Mouse (Mus musculus): Measurements from ENCODE around the gene 1110065P20Rik. TPM values are rescaled to one million over a fixed set of nuclear protein-coding genes. Genes with fewer than 3 reads are reported as not detected.

1110065P20Rik gene
- total and polyA plus RNA-seq, 3 experiments: 8.4 to 25.6 (median 12.7) TPM

DNA sequence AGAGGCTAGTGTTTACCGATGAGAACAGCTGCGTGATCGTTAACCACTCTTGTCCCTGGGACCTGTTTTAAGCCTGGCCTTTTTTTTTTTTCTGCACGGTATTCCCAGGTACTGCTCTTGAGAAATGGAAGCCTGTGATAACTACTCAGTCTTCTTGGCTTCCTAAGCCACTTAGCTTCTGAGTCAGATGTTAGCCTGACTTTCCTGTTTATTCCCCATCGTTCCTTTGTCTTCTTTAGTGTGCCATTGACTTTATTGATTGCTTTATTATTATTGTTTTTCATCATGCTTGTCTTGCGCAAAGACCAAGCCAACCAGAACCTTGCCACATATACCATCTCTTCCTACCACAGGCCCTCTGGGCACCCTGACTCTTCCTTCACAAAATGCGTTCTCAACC lies 40.9 kb downstream of the 1110065P20Rik start:
- H3K27me3 ChIP-seq (ENCODE audit: insufficient read depth, low read length): no peaks in the 10 kb centered on the region
- H3K4me3 ChIP-seq (ENCODE audit: low read depth, low read length): no peak overlapping the region
- peaks cover 91% of the 10 kb centered on the region for H3K36me3 ChIP-seq (replicated peaks)
- ATAC-seq (ENCODE audit: extremely low read depth, insufficient number of reproducible peaks, low FRiP score, poor library complexity, severe bottlenecking) (no peak), DNase-seq (ENCODE audit: low spot score) (no peak)
- H3K9me3 ChIP-seq (replicated peaks): no peaks in the 10 kb centered on the region
- TF ChIP-seq POLR2AphosphoS5 (IDR thresholded peaks at IDR 0.05; ENCODE audit: insufficient replicate concordance, low read depth, low read length) (no peak), GATA2 (IDR thresholded peaks at IDR 0.05; ENCODE audit: borderline replicate concordance, low read depth, low read length) (no peak), TAL1 (conservative IDR thresholded peaks at IDR 0.05; ENCODE audit: low read depth, low read length) (no peak), CTCF (IDR thresholded peaks at IDR 0.05; ENCODE audit: low read depth, low read length) (no peak), GATA1 (IDR thresholded peaks at IDR 0.05; ENCODE audit: borderline replicate concordance, low read length) (no peak)
- peaks cover 75% of the 10 kb centered on the region for H3K4me1 ChIP-seq (ENCODE audit: insufficient read depth, low read depth, low read length)

DNA sequence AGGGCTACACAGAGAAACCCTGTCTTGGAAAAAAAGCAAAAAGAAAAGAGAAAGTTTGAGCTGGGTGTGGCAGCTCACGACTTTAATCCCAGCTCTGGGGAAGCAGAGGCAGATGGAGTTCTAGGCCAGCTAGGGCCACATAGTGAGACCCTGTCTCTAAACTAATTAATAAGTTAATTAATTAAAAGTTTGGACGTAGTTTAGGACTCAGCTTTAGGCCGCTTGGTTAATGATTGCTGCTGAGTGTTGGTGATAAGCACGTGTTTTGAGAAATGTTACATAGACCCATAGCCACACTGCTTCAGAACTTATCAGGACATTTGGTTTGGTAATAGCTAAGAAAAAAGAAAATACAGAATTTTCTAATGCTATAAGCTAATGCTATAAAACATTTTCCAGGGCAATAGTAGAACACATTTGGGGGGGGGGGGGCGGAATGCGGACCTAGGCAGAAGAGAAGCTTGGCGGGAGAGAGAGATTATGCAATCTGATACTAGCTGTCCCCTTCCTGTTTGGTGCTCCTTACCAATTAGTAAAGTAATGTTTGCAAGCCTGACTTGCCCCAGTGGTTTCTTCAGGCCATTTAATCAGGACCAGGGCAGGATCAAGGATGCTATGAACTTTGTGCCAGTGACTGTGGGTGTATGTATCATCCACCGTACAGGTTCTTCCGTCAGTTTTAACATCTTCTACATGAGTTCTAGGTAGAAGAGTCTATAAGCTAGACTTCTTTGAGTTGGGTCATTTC lies 41.7 kb downstream of the 1110065P20Rik start:
- ATAC-seq (ENCODE audit: extremely low read depth, insufficient number of reproducible peaks, low FRiP score, poor library complexity, severe bottlenecking) (no peak), DNase-seq (ENCODE audit: low spot score) (no peak)
- Histone ChIP-seq H3K27me3 (ENCODE audit: insufficient read depth, low read length) (no peaks in the 10 kb centered on the region), H3K4me1 (ENCODE audit: insufficient read depth, low read depth, low read length) (peaks cover 80% of the 10 kb centered on the region), H3K36me3 (replicated peaks) (peaks cover 93% of the 10 kb centered on the region), H3K4me3 (ENCODE audit: low read depth, low read length) (no peak overlapping the region), H3K9me3 (replicated peaks) (no peaks in the 10 kb centered on the region)
- TF ChIP-seq POLR2AphosphoS5 (IDR thresholded peaks at IDR 0.05; ENCODE audit: insufficient replicate concordance, low read depth, low read length) (no peak), GATA1 (IDR thresholded peaks at IDR 0.05; ENCODE audit: borderline replicate concordance, low read length) (no peak), TAL1 (conservative IDR thresholded peaks at IDR 0.05; ENCODE audit: low read depth, low read length) (no peak), CTCF (IDR thresholded peaks at IDR 0.05; ENCODE audit: low read depth, low read length) (no peak), GATA2 (IDR thresholded peaks at IDR 0.05; ENCODE audit: borderline replicate concordance, low read depth, low read length) (no peak)

DNA sequence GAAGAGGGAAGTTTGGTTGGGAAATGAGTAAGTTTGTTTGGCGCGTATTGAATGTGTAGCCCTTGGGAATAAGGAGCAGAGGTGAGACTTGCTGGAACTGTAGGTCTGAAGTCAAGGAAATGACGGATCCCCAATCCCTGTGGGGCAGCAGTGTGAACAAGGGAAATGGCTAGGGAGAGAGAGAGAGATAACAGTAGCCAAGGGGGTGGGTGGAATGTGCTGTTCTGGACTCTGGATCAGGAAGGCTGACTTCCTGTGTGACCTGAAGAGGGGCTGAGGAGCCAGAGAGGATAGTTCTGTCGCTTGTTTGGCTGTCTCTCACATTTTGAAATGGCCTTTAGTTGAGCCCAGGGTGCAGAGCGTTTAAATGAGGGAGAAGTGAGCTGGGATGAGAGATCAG lies 42.5 kb downstream of the 1110065P20Rik start:
- TF ChIP-seq GATA1 (IDR thresholded peaks at IDR 0.05; ENCODE audit: borderline replicate concordance, low read length) (no peak), TAL1 (conservative IDR thresholded peaks at IDR 0.05; ENCODE audit: low read depth, low read length) (no peak), GATA2 (IDR thresholded peaks at IDR 0.05; ENCODE audit: borderline replicate concordance, low read depth, low read length) (no peak), POLR2AphosphoS5 (IDR thresholded peaks at IDR 0.05; ENCODE audit: insufficient replicate concordance, low read depth, low read length) (no peak), CTCF (IDR thresholded peaks at IDR 0.05; ENCODE audit: low read depth, low read length) (no peak)
- Histone ChIP-seq H3K27me3 (ENCODE audit: insufficient read depth, low read length) (no peaks in the 10 kb centered on the region), H3K9me3 (replicated peaks) (no peaks in the 10 kb centered on the region), H3K36me3 (replicated peaks) (peaks cover 90% of the 10 kb centered on the region), H3K4me1 (ENCODE audit: insufficient read depth, low read depth, low read length) (peaks cover 83% of the 10 kb centered on the region), H3K4me3 (ENCODE audit: low read depth, low read length) (peak overlapping the region; percentile 0; the same call in 1 of the 2 replicates)
- ATAC-seq (ENCODE audit: extremely low read depth, insufficient number of reproducible peaks, low FRiP score, poor library complexity, severe bottlenecking): no peak
- DNase-seq (ENCODE audit: low spot score): no peak

DNA sequence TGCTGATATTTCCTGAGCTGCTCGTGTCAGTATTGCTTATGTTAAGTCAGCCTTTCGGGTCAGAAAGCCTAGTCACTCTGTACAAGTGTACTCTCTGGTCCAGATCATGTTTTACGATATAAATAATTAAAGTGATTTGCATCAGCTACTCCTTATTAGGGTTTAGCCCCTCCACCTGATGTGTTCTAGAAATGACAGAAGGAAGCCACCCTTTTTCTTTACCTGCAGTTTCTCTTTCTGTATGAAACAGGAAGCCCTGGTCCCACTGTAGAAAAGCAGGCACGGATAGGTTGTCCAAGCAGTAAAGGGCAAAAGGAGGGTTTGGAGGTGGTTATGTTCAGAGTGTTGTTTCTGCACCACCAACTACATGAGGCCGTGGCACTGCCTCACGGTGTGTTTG lies 47.6 kb downstream of the 1110065P20Rik start:
- no peak for ATAC-seq (ENCODE audit: extremely low read depth, insufficient number of reproducible peaks, low FRiP score, poor library complexity, severe bottlenecking)
- H3K9me3 ChIP-seq (replicated peaks): no peaks in the 10 kb centered on the region
- no peaks in the 10 kb centered on the region for H3K27me3 ChIP-seq (ENCODE audit: insufficient read depth, low read length)
- DNase-seq (ENCODE audit: low spot score): no peak
- no peak for TF ChIP-seq CTCF (IDR thresholded peaks at IDR 0.05; ENCODE audit: low read depth, low read length)
- TF ChIP-seq GATA2 (IDR thresholded peaks at IDR 0.05; ENCODE audit: borderline replicate concordance, low read depth, low read length): no peak
- no peak for TF ChIP-seq POLR2AphosphoS5 (IDR thresholded peaks at IDR 0.05; ENCODE audit: insufficient replicate concordance, low read depth, low read length)
- TF ChIP-seq GATA1 (IDR thresholded peaks at IDR 0.05; ENCODE audit: borderline replicate concordance, low read length): no peak
- no peak for TF ChIP-seq TAL1 (conservative IDR thresholded peaks at IDR 0.05; ENCODE audit: low read depth, low read length)
- H3K36me3 ChIP-seq (replicated peaks): peaks cover 79% of the 10 kb centered on the region
- peaks cover 66% of the 10 kb centered on the region for H3K4me1 ChIP-seq (ENCODE audit: insufficient read depth, low read depth, low read length)
- H3K4me3 ChIP-seq (ENCODE audit: low read depth, low read length): peak overlapping the region; percentile 96

DNA sequence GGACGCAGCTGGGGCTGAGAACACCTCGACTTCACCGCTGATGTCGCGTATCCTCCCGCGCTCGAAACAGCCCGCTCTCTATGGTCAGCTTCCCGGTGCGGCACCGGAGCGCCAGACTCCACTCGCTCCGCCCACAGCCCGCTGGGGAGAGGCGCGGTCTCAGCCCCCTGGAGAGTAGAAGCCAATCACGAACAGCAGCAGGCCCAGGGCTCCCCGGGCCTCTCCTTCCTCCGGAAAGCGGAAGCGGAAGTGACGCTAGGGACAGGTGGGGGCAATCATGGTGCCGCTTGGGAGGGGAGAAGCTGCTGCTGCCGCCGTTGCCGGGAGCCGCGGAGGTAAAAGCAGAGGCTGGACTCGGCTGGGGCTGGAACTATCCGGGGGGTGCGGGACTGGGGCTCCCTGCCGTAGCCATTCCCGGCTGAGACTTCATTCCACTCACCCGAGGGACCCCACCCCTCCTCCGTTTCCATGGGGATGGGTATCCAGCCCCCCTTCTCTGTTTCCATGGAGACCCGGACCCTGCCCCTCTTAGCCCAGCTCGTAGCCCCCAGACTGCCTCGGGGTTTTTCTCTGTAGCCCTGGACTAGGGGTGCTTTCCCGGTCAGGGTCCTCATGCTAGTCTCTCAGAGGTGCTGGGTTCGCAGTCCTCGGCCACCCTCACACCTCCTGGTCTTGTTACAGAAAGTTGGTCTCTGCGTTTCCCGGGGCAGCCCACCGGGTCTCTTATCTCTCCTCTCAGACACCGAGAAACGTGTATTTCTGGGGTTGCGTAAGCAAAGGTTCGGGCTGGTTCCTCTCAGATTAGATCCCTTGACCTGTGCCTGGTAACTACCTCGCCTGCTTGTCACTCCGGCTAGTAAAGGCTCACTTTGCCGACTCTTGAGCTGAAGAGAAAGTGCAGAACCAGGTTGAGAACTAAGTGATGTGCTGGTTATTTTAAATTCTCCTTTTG lies 48.4 kb downstream of the 1110065P20Rik start:
- peak; percentile 99 for DNase-seq (ENCODE audit: low spot score)
- Histone ChIP-seq H3K27me3 (ENCODE audit: insufficient read depth, low read length) (no peaks in the 10 kb centered on the region), H3K36me3 (replicated peaks) (peaks cover 79% of the 10 kb centered on the region), H3K9me3 (replicated peaks) (no peaks in the 10 kb centered on the region), H3K4me1 (ENCODE audit: insufficient read depth, low read depth, low read length) (peaks cover 63% of the 10 kb centered on the region), H3K4me3 (ENCODE audit: low read depth, low read length) (peak overlapping the region; percentile 96)
- peak; percentile 78 for TF ChIP-seq TAL1 (conservative IDR thresholded peaks at IDR 0.05; ENCODE audit: low read depth, low read length)
- no peak for TF ChIP-seq GATA2 (IDR thresholded peaks at IDR 0.05; ENCODE audit: borderline replicate concordance, low read depth, low read length)
- ATAC-seq (ENCODE audit: extremely low read depth, insufficient number of reproducible peaks, low FRiP score, poor library complexity, severe bottlenecking): peak; percentile 93

Measured in G1E (cell line).